ENCODE assay signal across 24 mouse cellular contexts in the genomic region with DNA sequence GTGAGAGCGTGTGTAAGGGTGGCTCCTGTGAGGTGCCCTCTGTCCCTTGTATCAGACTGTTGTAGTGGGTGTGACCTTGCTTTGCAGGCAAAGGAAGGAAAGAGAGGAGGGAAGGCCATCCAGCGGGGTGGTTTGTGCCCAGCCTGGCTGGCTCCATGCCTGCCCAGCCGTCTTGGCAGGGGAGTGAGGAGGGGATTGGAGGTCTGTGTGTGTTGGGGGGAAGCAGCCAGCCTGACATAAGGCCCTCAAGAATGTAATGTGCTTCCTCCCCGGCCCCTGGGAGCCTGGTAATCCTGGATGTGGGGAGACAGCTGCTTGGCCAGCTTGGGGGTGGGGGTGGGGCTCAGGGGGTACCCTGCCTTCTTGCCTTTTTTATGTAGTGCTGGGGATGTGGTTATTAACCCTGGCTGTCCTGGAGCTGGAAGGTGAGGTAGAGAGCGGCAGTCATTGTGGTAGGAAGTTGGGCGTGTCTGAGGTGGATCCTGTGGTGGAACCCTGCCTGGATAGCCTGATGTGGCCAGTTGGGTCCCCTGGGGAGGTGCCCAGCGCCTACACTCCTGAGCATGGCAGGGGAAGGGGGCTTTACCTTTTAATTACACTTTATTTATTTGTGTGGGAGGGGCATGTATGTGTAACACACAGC. TPM values are rescaled to one million over a fixed set of nuclear protein-coding genes. Genes with fewer than 3 reads are reported as not detected.
DNase-seq lines count a peak whose midpoint lies in the region; ATAC-seq and TF ChIP-seq lines count a peak whose summit lies in the region.
"Had no signal": no experiment of that assay in that cellular context is flagged by ENCODE, and none has a peak within 500 bp of the region (broad histone marks: within the 10 kb centered on the region; RNA-seq: fewer than 3 reads in every experiment).

No protein-coding gene starts in this region.

- no peak overlapping the region for H3K4me2 ChIP-seq in embryonic facial prominence, embryonic 13.5 days
- H3K4me2 ChIP-seq in limb, embryonic 15.5 days = no peak overlapping the region
- H3K4me2 ChIP-seq: hindbrain, embryonic 15.5 days; stomach, embryonic 15.5 days had no signal

- H3K36me3 ChIP-seq in embryonic facial prominence, embryonic 13.5 days = no peaks in the 10 kb centered on the region
- H3K36me3 ChIP-seq in embryonic facial prominence, embryonic 10.5 days (replicated peaks) = no peaks in the 10 kb centered on the region
- no peaks in the 10 kb centered on the region for H3K36me3 ChIP-seq in limb, embryonic 15.5 days
- H3K36me3 ChIP-seq: hindbrain, embryonic 15.5 days; stomach, embryonic 15.5 days had no signal

- peaks cover 15% of the 10 kb centered on the region; the same call in 1 of the 2 replicates for H3K27me3 ChIP-seq in embryonic facial prominence, embryonic 13.5 days
- peaks cover 62% of the 10 kb centered on the region for H3K27me3 ChIP-seq in embryonic facial prominence, embryonic 10.5 days (replicated peaks; ENCODE audit: low read depth, poor library complexity, severe bottlenecking)
- peaks cover 12% of the 10 kb centered on the region for H3K27me3 ChIP-seq in limb, embryonic 15.5 days
- H3K27me3 ChIP-seq: stomach, embryonic 15.5 days had no signal

- 0 out of 2 replicates have a peak overlapping the region, but pooled peaks have one; percentile 40 for H3K9ac ChIP-seq in embryonic facial prominence, embryonic 13.5 days
- H3K9ac ChIP-seq in limb, embryonic 15.5 days = no peak overlapping the region
- H3K9ac ChIP-seq: hindbrain, embryonic 15.5 days; stomach, embryonic 15.5 days had no signal

- H3K9me3 ChIP-seq in embryonic facial prominence, embryonic 13.5 days = no peaks in the 10 kb centered on the region
- no peaks in the 10 kb centered on the region for H3K9me3 ChIP-seq in embryonic facial prominence, embryonic 10.5 days
- no peaks in the 10 kb centered on the region for H3K9me3 ChIP-seq in limb, embryonic 15.5 days
- H3K9me3 ChIP-seq: hindbrain, embryonic 15.5 days; stomach, embryonic 15.5 days had no signal

- WGBS in embryonic facial prominence, embryonic 13.5 days = 25% methylated on average over 7 of the region's 7 CpGs
- 35% methylated on average over 7 of the region's 7 CpGs for WGBS in embryonic facial prominence, embryonic 10.5 days
- WGBS in limb, embryonic 15.5 days = 22% methylated on average over 7 of the region's 7 CpGs

- ATAC-seq in embryonic facial prominence, embryonic 13.5 days (ENCODE audit: insufficient number of reproducible peaks, insufficient read depth, low FRiP score, low TSS enrichment, low read depth) = no peak
- ATAC-seq in limb, embryonic 15.5 days (ENCODE audit: insufficient number of reproducible peaks, low FRiP score, low TSS enrichment, low read depth) = peak; percentile 41
- ATAC-seq: CD4-positive, CD25-positive, alpha-beta regulatory T cell, adult 4 months; forebrain, embryonic 16.5 days had no signal

- intact Hi-C loops in left cerebral cortex, postnatal 4 days (cut with DNase I) = no loop called here

- no peak for TF ChIP-seq CTCF in brain, embryonic 14.5 days (IDR thresholded peaks at IDR 0.05; ENCODE audit: borderline replicate concordance, extremely low read depth, insufficient read depth, insufficient read length)

- peaks cover 11% of the 10 kb centered on the region for H3K4me1 ChIP-seq in embryonic facial prominence, embryonic 13.5 days
- peaks cover 15% of the 10 kb centered on the region for H3K4me1 ChIP-seq in embryonic facial prominence, embryonic 10.5 days
- peaks cover 13% of the 10 kb centered on the region for H3K4me1 ChIP-seq in limb, embryonic 15.5 days
- H3K4me1 ChIP-seq: hindbrain, embryonic 15.5 days had no signal

- no peak for DNase-seq in embryonic facial prominence, embryonic 10.5 days (ENCODE audit: low spot score)
- peak; percentile 78 for DNase-seq in left cerebral cortex, postnatal 4 days
- DNase-seq in left cerebral cortex, adult 11 months (ENCODE audit: low spot score) = no peak
- DNase-seq in brain, embryonic 14.5 days (ENCODE audit: low read depth) = peak; percentile 64
- no peak for DNase-seq in kidney, postnatal 10 days
- DNase-seq in thymus, postnatal 14 days = no peak
- DNase-seq: cerebellum, adult 11-12 months; heart, adult 18-20 months; kidney, adult 18-20 months; kidney, postnatal 36 days; lung, adult 2 months; thymus, postnatal 25 days had no signal

- no peak overlapping the region for H3K27ac ChIP-seq in embryonic facial prominence, embryonic 13.5 days
- H3K27ac ChIP-seq in embryonic facial prominence, embryonic 10.5 days (replicated peaks) = no peak overlapping the region
- no peak overlapping the region for H3K27ac ChIP-seq in limb, embryonic 15.5 days
- H3K27ac ChIP-seq: hindbrain, embryonic 15.5 days had no signal

- TF ChIP-seq POLR2A in brain, embryonic 14.5 days (IDR thresholded peaks at IDR 0.05; ENCODE audit: borderline replicate concordance, extremely low read depth, insufficient read depth, insufficient read length, poor library complexity, severe bottlenecking) = no peak

- H3K4me3 ChIP-seq in embryonic facial prominence, embryonic 13.5 days = no peak overlapping the region
- H3K4me3 ChIP-seq in embryonic facial prominence, embryonic 10.5 days = no peak overlapping the region
- H3K4me3 ChIP-seq in limb, embryonic 15.5 days = no peak overlapping the region
- H3K4me3 ChIP-seq: erythroblast, embryonic 14.5 days; hindbrain, embryonic 15.5 days; stomach, embryonic 15.5 days had no signal

RNA-seq across cellular contexts. Expression of a gene that starts 36.4 kb away (rescaled TPM):
- not detected in 2 replicates for polyA plus RNA-seq in embryonic facial prominence, embryonic 13.5 days (2015; fragmentation: Nextera tagmentation; extraction: Ambion mirVana)
- not detected in 2 replicates for polyA plus RNA-seq in embryonic facial prominence, embryonic 10.5 days (2016; fragmentation: Nextera tagmentation; extraction: Ambion mirVana)
- total RNA-seq in left cerebral cortex, postnatal 4 days (2021) = not detected
- polyA plus RNA-seq in brain, embryonic 14.5 days (2012; rRNA removed) = 0.04 TPM in 1 of 2 replicates, not detected in the other
- polyA plus RNA-seq in limb, embryonic 15.5 days (2015; fragmentation: Nextera tagmentation; extraction: Ambion mirVana) = 0.07 and 0.08 TPM in 2 replicates
- total RNA-seq: heart, adult 18-20 months; layer of hippocampus, postnatal 25 days; liver, adult 2 months; MEL had no signal
- polyA plus RNA-seq: CD4-positive, CD25-positive, alpha-beta regulatory T cell, adult 4 months; erythroblast, embryonic 14.5 days; forebrain, embryonic 16.5 days; heart, postnatal 0 days; hindbrain, embryonic 15.5 days; neural tube, embryonic 14.5 days; stomach, embryonic 15.5 days had no signal

Comparison
In these comparisons a context has a peak if more than half of its experiments do, and no peak if none do; other contexts are left out.
1. DNase-seq: peak in left cerebral cortex, postnatal 4 days (single experiment) and brain, embryonic 14.5 days (single experiment); none in embryonic facial prominence, embryonic 10.5 days (single experiment), left cerebral cortex, adult 11 months (single experiment), kidney, postnatal 10 days (single experiment) and thymus, postnatal 14 days (single experiment).